Mouse (Mus musculus) E14TG2a.4 (cell line): Measurements from ENCODE around the gene Tfdp1.

Experiments used
- CTCF ChIP-seq: conservative IDR thresholded peaks from 2 replicates; pipeline ENCODE4 v1.5.1; 2014; ENCODE audit warnings: low read length
- NANOG ChIP-seq: IDR thresholded peaks from 2 replicates; pipeline ENCODE4 v1.6.1; 2014; ENCODE audit warnings: borderline replicate concordance, low read length, mixed read lengths

- TF ChIP-seq CTCF (no peak), NANOG (no peak)
Measured at GRCm38 (mm10) chr8:13338255-13338860, at the start of gene Tfdp1.
